In the genomic region with DNA sequence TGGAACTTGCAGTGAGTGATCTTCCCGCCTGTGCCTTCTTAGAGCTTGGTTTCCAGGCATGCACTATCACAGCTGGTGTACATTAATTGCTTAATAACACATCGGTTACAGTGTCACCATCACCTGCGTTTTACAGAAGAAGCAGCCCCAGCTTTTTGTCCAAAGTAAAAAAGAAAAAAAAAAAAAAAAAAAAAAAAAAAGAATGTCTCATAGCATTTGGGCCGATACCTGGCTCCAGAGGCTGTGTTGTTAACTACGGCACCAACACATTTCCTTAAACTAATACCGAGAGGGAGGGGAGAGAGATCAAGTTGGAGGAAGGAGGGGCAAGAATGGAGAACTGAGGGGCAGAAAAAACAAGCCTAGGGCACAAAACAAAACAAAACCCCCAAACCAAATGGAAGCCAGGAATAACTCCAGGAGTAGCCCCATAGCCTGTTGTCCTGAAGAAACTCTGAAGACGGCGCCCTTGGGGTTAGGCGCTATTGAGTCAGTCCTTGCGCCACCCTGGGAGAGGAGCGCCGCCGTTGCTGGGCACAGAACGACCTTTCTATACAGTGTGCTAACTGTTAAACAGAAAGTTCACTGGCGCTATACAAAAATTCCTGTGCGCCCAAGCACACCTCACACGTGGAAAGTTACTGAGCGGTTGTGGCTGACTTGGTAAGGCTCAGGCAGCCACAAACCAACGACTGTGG, we compare ENCODE assay signal across 8 mouse cellular contexts. TPM values are rescaled to one million over a fixed set of nuclear protein-coding genes. Genes with fewer than 3 reads are reported as not detected.
DNase-seq lines count a peak whose midpoint lies in the region; ATAC-seq lines count a peak whose summit lies in the region.

No protein-coding gene starts in this region.

- peak overlapping the region; percentile 95 for H3K4me2 ChIP-seq in heart, embryonic 11.5 days
- peak overlapping the region; percentile 95 for H3K4me2 ChIP-seq in intestine, embryonic 15.5 days (replicated peaks)
- peak overlapping the region; percentile 84 for H3K4me2 ChIP-seq in neural tube, embryonic 14.5 days (ENCODE audit: low read depth, low read length)

- H3K36me3 ChIP-seq in heart, embryonic 11.5 days (ENCODE audit: control insufficient read depth, insufficient read depth, low read length): no peaks in the 10 kb centered on the region
- H3K36me3 ChIP-seq in embryonic facial prominence, embryonic 10.5 days (replicated peaks): peaks cover 13% of the 10 kb centered on the region
- H3K36me3 ChIP-seq in intestine, embryonic 15.5 days: no peaks in the 10 kb centered on the region
- H3K36me3 ChIP-seq in neural tube, embryonic 14.5 days (ENCODE audit: control insufficient read depth, insufficient read depth, low read length): no peaks in the 10 kb centered on the region; the same call in 1 of the 2 replicates

- no peak for ATAC-seq in heart, embryonic 11.5 days (replicated peaks; ENCODE audit: insufficient number of reproducible peaks, low FRiP score, low TSS enrichment)
- peak; percentile 8; the same call in 1 of the 2 replicates for ATAC-seq in intestine, embryonic 15.5 days
- no peak for ATAC-seq in neural tube, embryonic 14.5 days (ENCODE audit: low read depth)

- 19% methylated on average over 19 of the region's 19 CpGs for WGBS in heart, embryonic 11.5 days (ENCODE audit: insufficient replicate concordance)
- WGBS in embryonic facial prominence, embryonic 10.5 days: 13% methylated on average over 19 of the region's 19 CpGs
- 22% methylated on average over 19 of the region's 19 CpGs for WGBS in intestine, embryonic 15.5 days
- WGBS in neural tube, embryonic 14.5 days: 13% methylated on average over 19 of the region's 19 CpGs

- H3K27me3 ChIP-seq in heart, embryonic 11.5 days (ENCODE audit: control insufficient read depth, insufficient read depth, low read length): no peaks in the 10 kb centered on the region
- H3K27me3 ChIP-seq in embryonic facial prominence, embryonic 10.5 days (replicated peaks; ENCODE audit: low read depth, poor library complexity, severe bottlenecking): peaks cover 15% of the 10 kb centered on the region
- no peaks in the 10 kb centered on the region for H3K27me3 ChIP-seq in intestine, embryonic 15.5 days (replicated peaks)
- no peaks in the 10 kb centered on the region for H3K27me3 ChIP-seq in neural tube, embryonic 14.5 days (ENCODE audit: control insufficient read depth, insufficient read depth, low read length)

- no peak for DNase-seq in heart, adult 11 months
- peak; percentile 66 for DNase-seq in embryonic facial prominence, embryonic 10.5 days (ENCODE audit: low spot score)
- peak; percentile 39 to 57 for DNase-seq in lung, adult 18-20 months
- DNase-seq in frontal cortex, postnatal 36 days (ENCODE audit: low spot score in 2 of 2): no peak
- DNase-seq in left cerebral cortex, adult 9 months (ENCODE audit: low spot score in 2 of 2): no peak

- H3K27ac ChIP-seq in heart, embryonic 11.5 days (ENCODE audit: low read depth, low read length): no peak overlapping the region
- peak overlapping the region; percentile 98 for H3K27ac ChIP-seq in embryonic facial prominence, embryonic 10.5 days (replicated peaks)
- peak overlapping the region; percentile 72 for H3K27ac ChIP-seq in intestine, embryonic 15.5 days
- H3K27ac ChIP-seq in neural tube, embryonic 14.5 days (ENCODE audit: low read depth, low read length): no peak overlapping the region

- no peaks in the 10 kb centered on the region for H3K9me3 ChIP-seq in heart, embryonic 11.5 days (replicated peaks; ENCODE audit: control insufficient read depth, low read length)
- H3K9me3 ChIP-seq in embryonic facial prominence, embryonic 10.5 days: no peaks in the 10 kb centered on the region
- H3K9me3 ChIP-seq in intestine, embryonic 15.5 days: no peaks in the 10 kb centered on the region
- no peaks in the 10 kb centered on the region for H3K9me3 ChIP-seq in neural tube, embryonic 14.5 days (ENCODE audit: control insufficient read depth, low read length)

- peak overlapping the region; percentile 56; the same call in 1 of the 2 replicates for H3K9ac ChIP-seq in heart, embryonic 11.5 days (ENCODE audit: low read depth, low read length)
- no peak overlapping the region; the same call in 1 of the 2 replicates for H3K9ac ChIP-seq in intestine, embryonic 15.5 days
- no peak overlapping the region; the same call in 1 of the 2 replicates for H3K9ac ChIP-seq in neural tube, embryonic 14.5 days (replicated peaks; ENCODE audit: low read depth, low read length)

- H3K4me1 ChIP-seq in heart, embryonic 11.5 days (ENCODE audit: control insufficient read depth, insufficient read depth, low read length): no peaks in the 10 kb centered on the region
- H3K4me1 ChIP-seq in embryonic facial prominence, embryonic 10.5 days: peaks cover 21% of the 10 kb centered on the region
- no peaks in the 10 kb centered on the region for H3K4me1 ChIP-seq in intestine, embryonic 15.5 days (replicated peaks)
- H3K4me1 ChIP-seq in neural tube, embryonic 14.5 days (ENCODE audit: control insufficient read depth, insufficient read depth, low read length): peaks cover 6% of the 10 kb centered on the region; the same call in 1 of the 2 replicates

- peak overlapping the region; percentile 60 for H3K4me3 ChIP-seq in heart, embryonic 11.5 days (ENCODE audit: low read depth, low read length)
- H3K4me3 ChIP-seq in embryonic facial prominence, embryonic 10.5 days: peak overlapping the region; percentile 87
- peak overlapping the region; percentile 64 for H3K4me3 ChIP-seq in intestine, embryonic 15.5 days (replicated peaks)
- peak overlapping the region; percentile 71 for H3K4me3 ChIP-seq in neural tube, embryonic 14.5 days (ENCODE audit: low read depth, low read length)

RNA-seq across cellular contexts. Expression of a gene that starts 0.6 kb away (rescaled TPM):
- 130 and 141 TPM in 2 replicates for polyA plus RNA-seq in heart, embryonic 11.5 days (2014; fragmentation: Nextera tagmentation; extraction: Ambion mirVana)
- 362 and 367 TPM in 2 replicates for polyA plus RNA-seq in embryonic facial prominence, embryonic 10.5 days (2016; fragmentation: Nextera tagmentation; extraction: Ambion mirVana)
- polyA plus RNA-seq in intestine, embryonic 15.5 days (2015; fragmentation: Nextera tagmentation; extraction: Ambion mirVana): 189 and 204 TPM in 2 replicates
- 1,170 and 1,195 TPM in 2 replicates for polyA plus RNA-seq in neural tube, embryonic 14.5 days (2014; fragmentation: Nextera tagmentation; extraction: Ambion mirVana)

RNA-seq across cellular contexts. Expression of a gene that starts 36.7 kb away (rescaled TPM):
- 93.8 and 106 TPM in 2 replicates for polyA plus RNA-seq in heart, embryonic 11.5 days (2014; fragmentation: Nextera tagmentation; extraction: Ambion mirVana)
- polyA plus RNA-seq in embryonic facial prominence, embryonic 10.5 days (2016; fragmentation: Nextera tagmentation; extraction: Ambion mirVana): 60.1 and 66.2 TPM in 2 replicates
- 77.0 and 77.4 TPM in 2 replicates for polyA plus RNA-seq in intestine, embryonic 15.5 days (2015; fragmentation: Nextera tagmentation; extraction: Ambion mirVana)
- 71.8 and 76.5 TPM in 2 replicates for polyA plus RNA-seq in neural tube, embryonic 14.5 days (2014; fragmentation: Nextera tagmentation; extraction: Ambion mirVana)

RNA-seq across cellular contexts. Expression of a gene that starts 53.6 kb away (rescaled TPM):
- polyA plus RNA-seq in heart, embryonic 11.5 days (2014; fragmentation: Nextera tagmentation; extraction: Ambion mirVana): 11.5 and 22.7 TPM in 2 replicates
- polyA plus RNA-seq in embryonic facial prominence, embryonic 10.5 days (2016; fragmentation: Nextera tagmentation; extraction: Ambion mirVana): 13.9 and 14.3 TPM in 2 replicates
- 11.9 and 12.6 TPM in 2 replicates for polyA plus RNA-seq in intestine, embryonic 15.5 days (2015; fragmentation: Nextera tagmentation; extraction: Ambion mirVana)
- 17.9 and 26.8 TPM in 2 replicates for polyA plus RNA-seq in neural tube, embryonic 14.5 days (2014; fragmentation: Nextera tagmentation; extraction: Ambion mirVana)

Comparison
In these comparisons a context has a peak if more than half of its experiments do, and no peak if none do; other contexts are left out.
1. H3K27ac ChIP-seq: peak in embryonic facial prominence, embryonic 10.5 days (single experiment) and intestine, embryonic 15.5 days (single experiment); none in heart, embryonic 11.5 days (single experiment) and neural tube, embryonic 14.5 days (single experiment).
2. DNase-seq: peak in embryonic facial prominence, embryonic 10.5 days (single experiment) and lung, adult 18-20 months (2 of 2); none in heart, adult 11 months (single experiment), frontal cortex, postnatal 36 days (0 of 2) and left cerebral cortex, adult 9 months (0 of 2).
3. Peak in every context shown above with its lines, with median percentiles within 50 percentile points of each other: H3K4me2 ChIP-seq and H3K4me3 ChIP-seq.